Mouse (Mus musculus): ENCODE results near the gene Syngap1. TPM values are rescaled to one million over a fixed set of nuclear protein-coding genes. Genes with fewer than 3 reads are reported as not detected.
"Not testable (repeated sequence)": the region's sequence is repeated elsewhere in the genome, so short reads cannot be mapped to it uniquely, and the experiment has no call there.

Gene Syngap1
- polyA plus RNA-seq, 1 experiment, result 0.86 TPM

DNA sequence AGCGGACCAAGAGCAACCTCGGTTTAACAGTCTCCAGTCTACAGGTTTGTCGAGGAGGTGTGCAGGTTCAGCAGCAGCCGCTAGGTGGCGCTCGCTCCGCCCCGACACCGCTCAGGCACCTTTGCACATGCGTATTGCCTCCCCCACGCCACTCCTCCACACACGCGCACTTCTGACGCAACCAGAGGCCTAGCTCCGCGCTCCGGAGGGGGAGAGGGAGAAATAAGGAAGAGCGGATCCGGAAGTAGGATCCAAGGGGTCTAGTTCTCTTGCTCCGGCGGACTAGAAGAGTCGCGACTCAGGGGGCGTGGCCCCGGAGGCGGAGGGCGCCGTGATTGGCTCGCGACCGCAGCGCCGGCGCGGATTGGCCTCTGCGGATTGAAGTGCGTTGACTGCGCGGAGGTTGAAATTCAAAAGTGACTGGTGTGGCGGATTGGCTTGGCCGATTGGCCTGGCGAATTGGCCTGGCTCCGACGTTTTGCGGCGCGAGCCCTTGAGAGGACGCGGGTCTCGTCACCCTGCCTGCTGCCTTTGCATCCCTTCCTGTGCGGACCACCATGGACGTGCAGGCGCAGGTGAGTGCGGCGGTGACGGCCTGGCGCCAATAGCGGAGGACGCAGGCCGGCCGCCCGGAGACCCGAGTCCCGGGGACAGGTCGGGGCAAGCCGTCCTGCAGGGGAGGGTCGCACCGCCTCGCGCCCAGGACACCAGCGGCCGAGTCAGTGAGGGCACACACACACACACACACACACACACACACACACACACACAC, 24.2 kb upstream of the Syngap1 start, which contains the start of gene Kifc5b:
TSS of gene Kifc5b (plus strand) at position 381 of the 772 bp plus-strand sequence.
- no peaks in the 10 kb centered on the region for H3K27me3 ChIP-seq (ENCODE audit: control insufficient read depth)
- no peaks in the 10 kb centered on the region for H3K9me3 ChIP-seq (ENCODE audit: control insufficient read depth, low read length)
- no peak for TF ChIP-seq GATA1 (IDR thresholded peaks at IDR 0.05; ENCODE audit: low read length)
- TF ChIP-seq TAL1 (IDR thresholded peaks at IDR 0.05; ENCODE audit: low read length), result no peak
- H3K36me3 ChIP-seq (ENCODE audit: control insufficient read depth), result peaks cover 37% of the 10 kb centered on the region
- peaks cover 34% of the 10 kb centered on the region for H3K4me1 ChIP-seq (ENCODE audit: control insufficient read depth)
- peak within 1 kb of the TSS; percentile 76 for H3K4me3 ChIP-seq (replicated peaks)

DNA sequence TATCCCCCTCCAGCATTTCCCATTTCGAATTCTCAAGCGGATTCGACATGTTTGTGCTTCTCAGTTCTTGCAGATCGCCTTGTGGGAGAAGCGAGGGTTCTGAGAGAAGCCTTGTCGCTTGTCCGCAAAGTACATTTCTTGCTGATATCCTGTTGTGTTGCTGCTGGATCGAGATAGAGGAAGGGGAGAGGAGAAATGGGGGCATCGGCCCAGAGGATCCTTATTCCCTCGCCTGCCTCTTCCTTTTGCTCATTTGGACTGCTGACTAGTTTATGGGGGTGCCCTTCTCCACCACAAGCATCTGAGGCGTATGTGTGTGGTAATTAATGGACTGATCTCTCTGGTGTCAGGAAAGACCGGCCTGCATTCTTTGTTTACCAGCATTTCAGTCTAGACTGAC, 23.5 kb upstream of the Syngap1 start:
- H3K27me3 ChIP-seq (ENCODE audit: control insufficient read depth); H3K9me3 ChIP-seq (ENCODE audit: control insufficient read depth, low read length): not testable (repeated sequence)
- H3K4me3 ChIP-seq (replicated peaks), result peak overlapping the region; percentile 76
- peaks cover 42% of the 10 kb centered on the region for H3K36me3 ChIP-seq (ENCODE audit: control insufficient read depth)
- H3K4me1 ChIP-seq (ENCODE audit: control insufficient read depth), result peaks cover 34% of the 10 kb centered on the region

DNA sequence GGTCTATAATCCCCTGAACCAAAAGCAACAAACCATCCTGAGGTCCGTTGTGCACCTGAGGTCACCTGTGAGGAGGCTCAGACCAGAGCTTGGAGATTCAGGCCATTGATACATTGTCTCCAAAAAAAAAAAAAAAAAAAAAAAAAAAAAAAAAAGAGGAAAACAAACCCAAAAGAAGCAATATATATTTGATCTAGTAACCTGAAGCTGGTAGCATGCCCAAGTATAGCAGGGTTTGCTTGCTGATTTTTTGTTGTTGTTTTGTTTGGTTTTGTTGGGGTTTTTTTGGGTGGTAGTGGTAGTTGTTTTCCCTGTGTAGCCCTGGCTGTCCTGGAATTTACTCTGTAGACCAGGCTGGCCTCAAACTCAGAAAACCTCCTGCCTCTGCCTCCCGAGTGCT, 22.7 kb upstream of the Syngap1 start:
- TF ChIP-seq TAL1 (IDR thresholded peaks at IDR 0.05; ENCODE audit: low read length) (no peak; the same call in 2 of the 3 replicates), GATA1 (IDR thresholded peaks at IDR 0.05; ENCODE audit: low read length) (no peak)
- peaks cover 34% of the 10 kb centered on the region for H3K4me1 ChIP-seq (ENCODE audit: control insufficient read depth)
- H3K36me3 ChIP-seq (ENCODE audit: control insufficient read depth), result peaks cover 50% of the 10 kb centered on the region
- H3K27me3 ChIP-seq (ENCODE audit: control insufficient read depth), result no peaks in the 10 kb centered on the region
- H3K4me3 ChIP-seq (replicated peaks), result peak overlapping the region; percentile 69
- no peaks in the 10 kb centered on the region for H3K9me3 ChIP-seq (ENCODE audit: control insufficient read depth, low read length)

DNA sequence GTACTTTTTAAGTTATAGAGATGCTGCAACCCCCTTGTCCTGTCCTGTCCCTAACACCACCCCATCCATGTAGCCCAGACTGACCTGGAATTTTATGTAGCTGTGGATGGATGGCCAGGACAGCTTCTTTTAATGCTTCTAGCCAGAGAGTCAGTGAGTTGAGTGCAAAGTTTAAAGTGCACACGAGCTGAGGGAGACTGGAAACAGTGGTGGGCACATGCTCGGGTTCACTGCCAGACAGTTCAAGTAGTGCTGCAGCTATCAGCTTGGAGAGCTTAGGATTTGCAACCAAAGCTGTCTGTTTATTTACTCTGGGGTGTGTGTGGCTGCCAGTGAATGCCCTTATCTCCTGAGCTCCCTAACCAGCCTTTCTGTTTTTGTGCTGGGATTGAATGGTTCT, 21.5 kb upstream of the Syngap1 start:
- peaks cover 34% of the 10 kb centered on the region for H3K4me1 ChIP-seq (ENCODE audit: control insufficient read depth)
- H3K9me3 ChIP-seq (ENCODE audit: control insufficient read depth, low read length); H3K4me3 ChIP-seq (replicated peaks); H3K27me3 ChIP-seq (ENCODE audit: control insufficient read depth): not testable (repeated sequence)
- peaks cover 62% of the 10 kb centered on the region for H3K36me3 ChIP-seq (ENCODE audit: control insufficient read depth)

DNA sequence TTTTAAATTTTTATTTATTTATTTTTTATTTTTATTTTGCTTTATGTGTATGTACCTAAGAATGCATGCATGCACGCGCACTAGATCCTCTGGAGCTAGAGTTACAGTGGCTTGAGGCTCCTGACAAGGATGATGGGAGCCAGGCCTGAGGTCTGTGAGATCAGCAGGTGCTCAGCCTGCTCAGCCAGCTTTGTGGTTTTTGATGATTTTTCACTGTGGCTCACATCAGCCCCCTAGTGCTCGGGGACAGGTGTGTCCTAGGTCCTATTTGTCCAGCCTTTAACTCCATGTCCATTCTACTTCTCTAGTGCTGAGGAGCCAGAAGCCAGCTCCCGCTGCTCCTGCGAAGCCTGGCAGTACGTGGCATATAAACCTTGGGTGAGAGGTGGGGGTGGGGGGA, 18.7 kb upstream of the Syngap1 start:
- Histone ChIP-seq H3K36me3 (ENCODE audit: control insufficient read depth) (peaks cover 91% of the 10 kb centered on the region), H3K4me1 (ENCODE audit: control insufficient read depth) (peaks cover 26% of the 10 kb centered on the region)
- H3K27me3 ChIP-seq (ENCODE audit: control insufficient read depth); H3K9me3 ChIP-seq (ENCODE audit: control insufficient read depth, low read length); H3K4me3 ChIP-seq (replicated peaks): not testable (repeated sequence)

DNA sequence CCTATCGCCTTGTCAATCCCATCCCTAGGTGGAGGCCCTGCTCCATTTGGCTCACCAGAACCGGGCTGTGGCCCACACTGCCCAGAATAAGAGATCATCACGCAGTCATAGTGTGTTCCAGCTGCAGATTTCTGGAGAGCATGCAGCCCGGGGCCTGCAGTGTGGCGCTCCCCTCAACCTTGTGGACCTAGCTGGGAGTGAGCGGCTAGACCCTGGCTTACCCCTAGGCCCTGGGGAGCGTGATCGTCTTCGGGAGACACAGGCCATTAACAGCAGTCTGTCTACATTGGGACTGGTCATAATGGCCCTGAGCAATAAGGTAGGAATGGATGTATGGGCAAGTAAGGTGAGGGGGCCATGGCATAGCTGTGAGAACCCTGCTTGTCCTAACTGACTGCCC, 15.6 kb upstream of the Syngap1 start:
- H3K36me3 ChIP-seq (ENCODE audit: control insufficient read depth), result peaks cover 99% of the 10 kb centered on the region
- not testable (repeated sequence) for H3K27me3 ChIP-seq (ENCODE audit: control insufficient read depth); H3K4me3 ChIP-seq (replicated peaks); H3K9me3 ChIP-seq (ENCODE audit: control insufficient read depth, low read length); H3K4me1 ChIP-seq (ENCODE audit: control insufficient read depth)

DNA sequence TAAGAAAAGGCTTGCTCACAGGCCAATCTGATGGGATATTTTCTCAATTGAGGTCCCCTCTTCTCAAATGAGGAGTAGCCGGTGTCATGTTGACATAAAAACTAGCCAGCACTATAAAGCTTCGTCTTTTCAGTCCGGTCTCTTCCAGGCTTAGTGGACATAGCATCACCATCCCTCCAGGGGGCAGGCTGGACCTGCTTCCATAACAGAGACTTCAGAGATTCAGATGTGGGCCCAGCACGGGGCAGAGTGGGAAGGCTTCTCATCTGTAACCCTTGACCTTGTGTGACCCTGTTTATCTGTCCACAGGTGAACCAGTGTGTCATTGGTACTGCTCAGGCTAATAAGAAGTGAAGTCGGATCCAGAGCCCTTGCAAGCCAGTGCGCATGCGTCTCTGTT, 9.3 kb upstream of the Syngap1 start:
- not testable (repeated sequence) for H3K4me3 ChIP-seq (replicated peaks); H3K9me3 ChIP-seq (ENCODE audit: control insufficient read depth, low read length); H3K27me3 ChIP-seq (ENCODE audit: control insufficient read depth)
- Histone ChIP-seq H3K36me3 (ENCODE audit: control insufficient read depth) (peaks cover 96% of the 10 kb centered on the region), H3K4me1 (ENCODE audit: control insufficient read depth) (peaks cover 31% of the 10 kb centered on the region)

DNA sequence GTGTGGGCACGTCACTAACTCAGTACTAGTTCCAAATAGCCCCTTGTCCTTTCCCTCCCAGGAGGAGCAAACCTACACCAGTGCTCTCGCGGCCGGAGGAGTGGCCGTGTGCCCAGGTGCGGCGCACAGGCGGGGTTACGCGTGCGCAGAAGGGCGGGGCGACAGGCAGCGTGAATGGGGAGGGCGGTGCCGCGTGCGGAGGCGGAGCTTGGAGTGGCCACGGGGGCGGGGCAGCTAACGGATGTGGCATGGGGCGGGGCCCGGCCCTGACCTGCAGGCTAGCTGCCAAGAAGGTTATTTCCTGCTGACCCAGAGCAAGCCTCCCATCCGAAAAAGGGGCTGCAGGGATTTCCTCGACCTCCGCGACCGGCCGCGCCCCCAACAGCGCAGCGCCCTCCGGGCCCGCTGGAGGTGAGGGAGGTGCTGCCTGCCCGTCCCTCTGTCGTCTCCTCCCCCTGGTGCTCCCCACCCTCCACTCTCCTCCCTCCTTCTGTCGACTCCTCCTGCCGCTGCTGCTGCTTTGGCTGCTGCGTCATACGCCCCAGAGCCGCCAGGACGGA, 8.1 kb upstream of the Syngap1 start, which contains the start of gene Phf1:
TSS of gene Phf1 (plus strand) at position 214 of the 560 bp plus-strand sequence.
- H3K4me3 ChIP-seq (replicated peaks), result peak within 1 kb of the TSS; percentile 75
- no peaks in the 10 kb centered on the region for H3K27me3 ChIP-seq (ENCODE audit: control insufficient read depth)
- TF ChIP-seq TAL1 (IDR thresholded peaks at IDR 0.05; ENCODE audit: low read length) (no peak), GATA1 (IDR thresholded peaks at IDR 0.05; ENCODE audit: low read length) (no peak)
- H3K36me3 ChIP-seq (ENCODE audit: control insufficient read depth), result peaks cover 95% of the 10 kb centered on the region
- H3K4me1 ChIP-seq (ENCODE audit: control insufficient read depth), result peaks cover 41% of the 10 kb centered on the region
- no peaks in the 10 kb centered on the region for H3K9me3 ChIP-seq (ENCODE audit: control insufficient read depth, low read length)

DNA sequence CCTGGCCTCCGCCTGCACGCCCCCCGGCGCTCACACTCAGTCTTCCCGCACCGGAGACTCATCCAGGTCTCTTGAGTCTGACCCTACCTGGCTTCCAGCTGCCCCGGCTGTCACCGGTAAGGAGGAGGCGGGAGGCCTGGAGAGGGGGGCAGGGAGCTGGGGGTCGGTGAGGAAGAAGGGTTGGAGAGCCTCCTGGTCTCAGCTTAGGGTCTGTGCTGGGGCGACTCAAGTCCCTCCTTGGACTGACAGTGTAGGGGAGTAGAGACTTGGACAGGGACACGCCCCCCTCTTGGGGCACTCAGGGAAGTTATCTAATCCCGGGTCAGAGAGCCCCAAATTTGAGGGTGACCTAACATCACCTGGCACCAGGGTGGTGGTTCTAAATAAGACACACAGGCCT, 7.6 kb upstream of the Syngap1 start:
- no peak for TF ChIP-seq TAL1 (IDR thresholded peaks at IDR 0.05; ENCODE audit: low read length)
- no peak for TF ChIP-seq GATA1 (IDR thresholded peaks at IDR 0.05; ENCODE audit: low read length)
- H3K4me3 ChIP-seq (replicated peaks), result peak overlapping the region; percentile 75
- H3K4me1 ChIP-seq (ENCODE audit: control insufficient read depth), result peaks cover 46% of the 10 kb centered on the region
- peaks cover 91% of the 10 kb centered on the region for H3K36me3 ChIP-seq (ENCODE audit: control insufficient read depth)
- no peaks in the 10 kb centered on the region for H3K9me3 ChIP-seq (ENCODE audit: control insufficient read depth, low read length)
- no peaks in the 10 kb centered on the region for H3K27me3 ChIP-seq (ENCODE audit: control insufficient read depth)

All from erythroblast, embryonic 14.5 days (primary cell).